Mouse (Mus musculus) right cerebral cortex, postnatal 36 days (tissue): ENCODE measurements at regions not wholly inside any gene's neighbourhood (a gene's known extent, or its start where the extent isn't known, plus 50 kb on each side); places are given as distances from the start of the nearest gene placed in this dataset.

ENCODE experiments used
- DNase-seq, 2 experiments: peaks; one replicate each; pipeline ENCODE4 v3.0.0; 2022; ENCODE audit warnings: low spot score in 2 of 2, mixed read lengths in 1 of 2

DNA sequence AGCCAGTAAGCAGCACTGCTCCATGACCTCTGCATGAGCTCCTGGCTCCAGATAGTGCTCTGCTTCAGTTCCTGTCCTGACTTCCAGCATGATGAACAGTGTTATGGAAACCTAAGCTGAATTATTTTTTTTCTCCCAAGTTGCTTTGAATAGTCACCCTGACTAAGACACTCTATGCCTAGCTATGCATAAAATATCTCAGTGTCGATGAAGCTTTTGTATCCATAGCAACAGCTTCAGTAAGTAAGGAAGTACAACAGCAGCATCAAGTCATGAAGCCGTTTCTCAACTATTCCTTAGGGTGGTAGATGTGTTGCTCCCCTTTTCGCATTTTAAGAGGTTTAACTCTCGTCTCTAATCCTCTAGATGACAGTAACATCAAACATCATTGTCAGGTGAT, 228.4 kb upstream of the Gpc5 start:
- no peak for DNase-seq

- no peak for DNase-seq
These were observed 227.9 kb upstream of the Gpc5 start for GRCm38 (mm10) chr14:114864102-114864501.

- no peak for DNase-seq
These were observed 222.8 kb upstream of the Gpc5 start for GRCm38 (mm10) chr14:114869233-114869632.

DNA sequence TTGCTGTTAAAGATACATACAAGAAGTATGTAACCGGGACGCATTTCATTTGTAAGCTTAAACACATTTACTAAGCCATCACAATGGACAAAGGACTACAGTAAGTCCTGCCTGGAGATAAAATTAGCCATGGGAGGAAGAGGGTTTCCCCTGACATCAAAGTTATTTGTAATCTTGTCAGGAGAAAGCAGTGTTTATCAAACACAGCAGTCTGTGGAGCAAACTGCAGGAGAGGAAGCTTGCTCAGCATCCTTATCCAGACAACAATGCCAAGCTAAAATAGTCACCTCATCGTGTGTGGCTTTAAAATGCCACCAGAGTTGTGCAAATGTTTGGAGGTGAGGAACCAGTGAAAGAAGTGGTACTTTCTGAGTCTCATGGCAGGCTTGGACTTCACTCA, 216.9 kb upstream of the Gpc5 start:
- DNase-seq: no peak

DNA sequence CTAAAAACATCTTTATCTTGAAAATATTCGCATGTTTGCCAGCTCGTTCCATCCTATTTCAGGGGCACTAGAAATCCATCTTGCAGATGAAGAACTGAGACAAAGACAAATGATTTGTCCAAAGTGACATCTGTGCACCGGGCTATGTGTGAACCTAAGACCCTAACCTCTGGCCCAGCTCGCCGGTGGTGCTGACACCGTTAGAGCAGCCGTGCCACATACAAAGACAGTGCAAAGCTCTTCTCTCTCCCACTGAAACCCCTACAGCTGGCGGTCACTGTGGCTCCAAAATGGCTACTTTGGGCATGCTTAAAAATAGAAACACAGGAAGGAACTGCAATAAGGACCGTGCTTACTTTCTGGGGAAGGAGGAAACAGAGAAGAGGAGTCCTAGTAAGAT, 215.6 kb upstream of the Gpc5 start:
- DNase-seq: no peak

DNA sequence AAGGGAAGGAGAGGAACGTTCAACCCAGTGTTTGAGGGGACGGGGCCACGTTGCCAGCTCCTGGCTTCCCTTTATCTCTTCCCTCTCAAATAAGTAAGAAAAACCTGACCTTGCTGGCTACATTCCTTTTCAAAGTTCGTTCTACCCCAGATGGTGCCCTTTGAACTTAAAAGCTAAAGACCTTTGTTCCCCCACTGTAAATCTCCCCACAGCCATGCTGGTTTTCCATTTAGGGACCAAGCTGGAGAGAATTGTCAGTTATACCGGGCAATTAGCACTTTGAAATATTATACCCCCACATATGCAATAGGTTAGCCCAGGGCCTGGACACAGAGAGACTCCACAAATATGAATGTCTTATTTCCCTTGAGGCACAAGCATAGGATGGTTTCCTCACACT, 214.5 kb upstream of the Gpc5 start:
- no peak for DNase-seq

GRCm38 (mm10) chr14:114880291-114880690, 211.7 kb upstream of the Gpc5 start:
- DNase-seq: no peak

DNA sequence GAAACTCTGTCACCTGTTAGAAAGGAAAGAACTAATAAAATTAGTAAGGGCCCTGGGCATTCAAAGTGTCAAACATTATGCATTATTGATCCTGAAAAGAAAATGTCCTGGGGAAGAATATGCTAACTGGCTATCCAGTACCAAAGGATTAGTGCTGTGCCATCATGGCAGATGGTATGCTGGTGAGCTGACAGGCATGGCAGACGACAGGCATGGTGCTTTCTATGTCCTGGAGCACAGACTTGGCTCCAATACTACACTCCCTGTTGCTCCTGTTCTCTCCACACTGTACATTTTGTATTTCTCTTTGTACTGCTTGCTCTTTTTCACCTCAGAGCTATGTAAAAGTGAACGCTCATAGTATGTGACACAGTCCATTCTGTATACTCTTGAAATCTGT, 187.9 kb upstream of the Gpc5 start:
- no peak for DNase-seq

DNA sequence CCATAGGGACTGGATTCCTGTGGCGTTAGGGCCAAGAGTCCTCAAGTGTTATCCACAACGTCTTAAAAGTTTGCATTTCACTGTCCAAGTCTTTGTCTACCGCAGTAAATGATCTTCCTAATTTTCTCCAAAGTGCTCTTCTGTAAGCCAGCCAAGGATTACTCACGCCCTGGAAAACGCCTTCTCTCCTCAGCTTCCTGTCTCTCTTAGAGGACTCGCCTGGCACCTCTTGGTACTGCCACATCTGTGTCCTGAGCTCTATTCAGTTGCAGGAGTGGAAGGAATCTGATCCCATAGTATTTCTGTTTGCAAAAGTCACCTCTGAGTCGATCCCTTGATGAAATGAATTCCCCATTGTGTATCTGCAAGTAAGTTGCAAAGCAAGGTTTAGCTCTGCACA, 179.7 kb upstream of the Gpc5 start:
- DNase-seq: peak in 1 of 2 experiments; percentile 8

DNA sequence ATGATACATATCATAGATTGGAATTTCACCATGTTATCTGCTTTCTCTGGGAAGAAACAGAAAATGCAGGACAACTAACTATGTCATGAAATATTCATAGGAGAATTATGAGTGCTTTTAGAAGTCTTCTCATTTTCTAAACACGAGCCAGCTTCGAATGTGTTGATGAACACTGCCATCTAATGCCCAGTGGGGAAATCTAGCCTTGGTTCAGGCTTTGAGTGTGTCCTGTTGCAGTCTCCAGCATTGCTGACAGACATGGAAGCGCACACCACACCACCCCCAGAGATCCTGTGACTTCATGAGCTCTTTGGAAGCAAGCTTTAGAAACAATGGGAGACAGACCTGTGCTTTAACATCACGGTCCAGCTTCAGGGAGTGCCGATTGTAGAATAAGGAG, 178.8 kb upstream of the Gpc5 start:
- DNase-seq: peak; percentile 23 to 24

GRCm38 (mm10) chr14:114945744-114946143, 146.3 kb upstream of the Gpc5 start:
- no peak for DNase-seq

- no peak for DNase-seq
These were observed 145.7 kb upstream of the Gpc5 start for GRCm38 (mm10) chr14:114946321-114946720.

DNA sequence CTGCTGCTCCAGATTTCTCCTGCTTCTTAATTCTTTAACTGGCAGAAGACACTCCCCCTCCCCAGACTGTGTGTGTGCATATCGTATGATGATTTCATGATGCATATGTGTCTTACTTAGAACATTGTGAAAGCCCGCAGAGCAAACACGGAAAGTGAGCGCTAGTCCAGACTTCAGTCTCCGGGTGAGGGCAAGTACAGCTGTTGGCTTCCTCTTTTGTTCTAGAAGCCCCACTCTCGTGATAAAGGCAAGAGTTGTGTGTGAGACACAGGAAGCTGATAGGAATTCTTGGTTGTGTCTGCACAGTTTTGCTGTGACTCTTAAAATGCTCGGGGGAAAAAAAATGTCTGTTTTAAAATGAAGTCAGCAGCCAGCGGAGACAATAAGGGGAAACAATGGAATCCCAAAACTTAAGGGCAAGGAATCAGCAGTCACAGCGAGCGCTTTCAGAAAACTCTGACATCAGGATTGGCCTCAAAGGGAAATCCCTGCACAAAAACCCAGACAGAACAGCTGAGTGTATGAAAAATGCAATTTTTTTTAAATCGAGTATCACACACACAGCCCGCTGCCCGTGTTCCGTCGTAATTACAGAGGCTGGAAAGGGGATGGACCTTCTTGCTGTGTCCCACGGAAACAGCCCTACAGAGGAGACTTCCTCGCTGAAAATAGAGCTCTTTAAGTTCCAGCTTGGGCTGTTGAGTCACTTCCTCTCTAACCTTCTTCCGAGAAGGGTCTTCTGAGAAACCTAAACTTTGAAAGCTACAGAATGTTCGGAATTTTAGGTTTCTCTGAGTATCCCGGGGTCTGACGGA, 143.5 kb upstream of the Gpc5 start:
- no peak for DNase-seq

GRCm38 (mm10) chr14:114949156-114949496, 142.9 kb upstream of the Gpc5 start:
- DNase-seq: no peak

DNA sequence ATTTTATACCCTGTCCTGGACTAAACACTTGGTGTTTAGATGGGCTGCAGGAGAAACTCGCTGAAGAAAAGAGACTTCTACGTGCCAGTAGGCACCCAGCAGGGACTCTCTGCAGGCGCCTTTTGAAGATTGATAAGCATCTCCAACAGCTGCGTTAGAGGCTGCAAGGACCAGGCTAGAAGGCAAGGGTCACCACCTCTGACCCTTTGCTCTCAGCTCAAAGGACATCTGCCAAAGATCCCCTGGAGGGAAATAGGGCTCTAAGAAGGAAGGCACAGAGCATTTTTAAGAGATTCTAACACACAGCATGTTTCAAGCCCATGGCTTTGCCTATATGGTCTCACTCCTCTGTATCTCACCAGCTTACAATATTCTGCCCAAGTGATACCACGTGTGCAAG, 139.7 kb upstream of the Gpc5 start:
- no peak for DNase-seq

DNA sequence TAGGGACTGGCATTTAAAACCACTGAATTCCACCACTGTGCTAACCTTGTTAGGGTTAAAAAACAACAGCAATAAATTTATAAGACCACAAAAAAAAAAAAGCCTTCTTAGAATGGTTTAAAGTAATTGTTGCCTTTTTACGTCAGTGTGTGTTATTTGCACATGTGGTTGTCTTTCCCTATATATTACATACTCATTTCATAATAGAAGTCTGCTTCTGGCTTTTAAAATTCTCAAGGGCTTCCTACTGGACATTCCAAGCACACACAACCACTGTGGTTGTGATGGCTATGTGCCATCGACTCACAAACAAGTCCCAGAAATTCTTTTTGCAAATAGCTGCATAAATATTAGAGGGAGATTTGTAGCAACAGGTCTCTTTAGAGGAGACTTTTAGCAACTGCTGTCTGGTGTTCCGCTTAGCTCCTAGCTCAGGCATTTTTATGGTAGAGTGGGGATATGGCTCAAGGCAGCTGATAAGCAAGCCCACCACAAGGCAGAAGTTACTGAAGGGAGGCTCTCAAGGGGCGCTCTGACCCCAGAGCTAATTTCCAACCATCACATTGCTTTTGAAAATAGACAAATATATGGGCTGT, 138.8 kb upstream of the Gpc5 start:
- no peak for DNase-seq

DNA sequence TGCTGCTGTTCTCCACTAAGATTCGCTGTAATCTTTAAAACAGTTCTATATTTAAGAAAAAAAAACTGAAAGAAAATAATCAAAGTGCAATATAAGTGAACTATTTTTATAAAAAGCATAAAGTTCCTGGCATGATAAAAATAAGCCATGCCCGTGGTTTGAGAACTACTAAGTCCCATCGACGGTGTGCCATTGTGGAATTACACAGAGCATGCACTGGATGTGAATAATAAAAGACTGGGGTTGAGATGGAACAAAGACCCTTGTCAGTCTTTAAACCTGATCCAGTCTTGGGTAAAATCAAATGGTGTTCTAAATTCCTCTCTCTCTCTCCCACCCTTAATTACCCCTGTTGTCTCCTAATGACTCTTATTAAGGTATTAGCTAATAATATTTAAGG, 137.7 kb upstream of the Gpc5 start:
- DNase-seq: no peak

DNA sequence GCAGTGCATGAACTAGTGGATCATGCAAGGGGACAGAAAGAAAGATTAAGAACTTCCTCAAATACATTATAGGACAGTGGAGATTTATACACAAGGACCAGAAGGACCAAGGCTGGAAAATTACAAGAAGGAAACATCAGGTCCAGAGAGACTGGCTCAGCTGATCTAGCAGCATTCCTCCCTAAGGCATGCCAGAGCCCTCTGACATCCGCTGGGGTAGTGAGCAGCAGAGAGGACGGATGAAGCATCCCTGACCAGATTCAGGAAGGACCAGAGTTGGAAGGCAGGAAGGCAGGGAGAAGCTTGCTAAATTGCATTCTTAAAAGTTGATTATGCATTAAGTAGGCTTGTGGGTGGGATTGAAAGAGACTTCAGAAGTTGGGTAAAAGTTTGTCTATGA, 136.4 kb upstream of the Gpc5 start:
- DNase-seq: no peak

DNA sequence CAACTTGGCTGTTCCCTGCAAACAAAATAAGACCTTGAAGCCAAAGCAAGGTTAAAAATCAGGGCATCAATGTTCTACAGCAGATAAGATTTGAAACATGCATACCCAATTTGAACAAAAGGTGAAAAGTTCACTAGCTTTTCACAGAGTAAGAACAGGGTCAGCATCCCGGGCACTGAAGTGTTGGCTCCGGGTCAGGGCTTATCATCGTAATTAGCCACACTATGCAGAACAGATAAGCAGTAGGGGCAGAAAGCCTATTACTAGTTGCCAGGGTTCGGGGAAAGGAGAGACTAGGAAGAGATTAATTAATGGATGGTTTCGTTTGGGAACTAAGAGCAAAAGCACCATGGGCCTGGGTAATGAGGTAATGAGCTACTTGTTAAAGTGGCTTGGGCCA, 131.7 kb upstream of the Gpc5 start:
- DNase-seq: no peak

- DNase-seq: no peak
These were observed 126.1 kb upstream of the Gpc5 start for GRCm38 (mm10) chr14:114965941-114966340.

GRCm38 (mm10) chr14:114969020-114969419, 123.0 kb upstream of the Gpc5 start:
- DNase-seq: no peak

- DNase-seq: no peak
These were observed 110.9 kb upstream of the Gpc5 start for GRCm38 (mm10) chr14:114981120-114981519.

DNA sequence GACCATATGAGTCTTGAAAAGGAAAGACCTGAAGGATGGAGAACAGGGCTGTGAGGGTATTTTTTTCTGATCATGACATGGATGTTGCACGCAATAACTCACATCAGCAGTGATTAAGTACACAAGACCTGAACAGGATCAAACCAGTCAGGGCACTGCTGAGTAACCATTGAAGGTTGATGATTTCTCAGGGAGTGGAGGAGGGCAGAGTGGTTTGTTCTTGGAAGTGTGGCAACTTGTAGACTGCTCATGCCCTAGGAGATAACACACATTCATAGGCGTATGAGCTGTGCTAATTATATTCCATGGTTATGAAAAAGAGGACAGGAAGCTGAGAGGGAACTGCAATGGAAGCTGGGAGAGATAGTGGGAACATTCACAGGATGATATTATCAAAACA, 88.8 kb upstream of the Gpc5 start:
- no peak for DNase-seq
